8 mouse cellular contexts compared by ENCODE assay signal in genomic region chr7:128252609-128253008, GRCm38 (mm10). TPM values are rescaled to one million over a fixed set of nuclear protein-coding genes. Genes with fewer than 3 reads are reported as not detected.
DNase-seq lines count a peak whose midpoint lies in the region; ATAC-seq and TF ChIP-seq lines count a peak whose summit lies in the region.

No protein-coding gene starts in this region.

- H3K27me3 ChIP-seq in forebrain, embryonic 13.5 days, result peaks cover 17% of the 10 kb centered on the region

- WGBS in forebrain, embryonic 13.5 days, result 6% methylated on average over 24 of the region's 24 CpGs

- H3K4me2 ChIP-seq in forebrain, embryonic 13.5 days, result peak overlapping the region; percentile 69

- H3K4me1 ChIP-seq in forebrain, embryonic 13.5 days, result peaks cover 11% of the 10 kb centered on the region

- H3K27ac ChIP-seq in forebrain, embryonic 13.5 days, result no peak overlapping the region
- no peak overlapping the region for H3K27ac ChIP-seq in layer of hippocampus, adult 2 months

- no peak for TF ChIP-seq CTCF in layer of hippocampus, adult 2 months (conservative IDR thresholded peaks at IDR 0.05)

- peak; percentile 83 for ATAC-seq in forebrain, embryonic 13.5 days

- peak overlapping the region; percentile 37 for H3K4me3 ChIP-seq in forebrain, embryonic 13.5 days
- H3K4me3 ChIP-seq in layer of hippocampus, adult 2 months, result peak overlapping the region; percentile 26; the same call in 1 of the 2 replicates

- peak overlapping the region; percentile 48 for H3K9ac ChIP-seq in forebrain, embryonic 13.5 days

- no peaks in the 10 kb centered on the region for H3K36me3 ChIP-seq in forebrain, embryonic 13.5 days (ENCODE audit: poor library complexity, severe bottlenecking)

- DNase-seq in adrenal gland, postnatal 14 days, result peak; percentile 42
- no peak for DNase-seq in adrenal gland, adult 2 months
- peak; percentile 66 for DNase-seq in CD4-positive, CD25-positive, alpha-beta regulatory T cell, adult 2 months (ENCODE audit: low read depth, low spot score)
- DNase-seq in layer of hippocampus, adult 2 months (ENCODE audit: low spot score in 2 of 2), result peak; percentile 79 to 81
- DNase-seq in lung, postnatal 10 days, result peak; percentile 68
- DNase-seq in right cerebral cortex, postnatal 14 days, result peak; percentile 75
- no peak for DNase-seq in spleen, postnatal 10 days (ENCODE audit: low spot score in 2 of 2)

- no peaks in the 10 kb centered on the region for H3K9me3 ChIP-seq in forebrain, embryonic 13.5 days (replicated peaks)

RNA-seq across cellular contexts. Expression of gene Tgfb1i1, which starts 6.0 kb away (rescaled TPM):
- total RNA-seq in adrenal gland, postnatal 14 days (2021), result 30.0 and 32.3 TPM in 2 replicates
- total RNA-seq in adrenal gland, adult 2 months (2021), result 10 to 100 TPM; 24.0 to 30.2 TPM
- 35.1 and 35.8 TPM in 2 replicates for polyA plus RNA-seq in adrenal gland, adult 2 months (2012; rRNA removed)
- polyA plus RNA-seq in forebrain, embryonic 13.5 days (2015; fragmentation: Nextera tagmentation; extraction: Ambion mirVana), result 13.6 and 14.5 TPM in 2 replicates
- total RNA-seq in layer of hippocampus, adult 2 months (2021), result 10 to 100 TPM; 12.1 to 13.9 TPM

RNA-seq across cellular contexts. Expression of gene Slc5a2, which starts 12.8 kb away (rescaled TPM):
- not detected in 2 replicates for total RNA-seq in adrenal gland, postnatal 14 days (2021)
- total RNA-seq in adrenal gland, adult 2 months (2021), result under 1 TPM in 1 of 2 experiments, not detected in 1; 0.17 TPM
- not detected in 2 replicates for polyA plus RNA-seq in adrenal gland, adult 2 months (2012; rRNA removed)
- not detected in 2 replicates for polyA plus RNA-seq in forebrain, embryonic 13.5 days (2015; fragmentation: Nextera tagmentation; extraction: Ambion mirVana)
- not detected for total RNA-seq in layer of hippocampus, adult 2 months (2021)

RNA-seq across cellular contexts. Expression of gene 9130023H24Rik, which starts 14.8 kb away (rescaled TPM):
- 6.9 and 7.2 TPM in 2 replicates for total RNA-seq in adrenal gland, postnatal 14 days (2021)
- 1 to 10 TPM; 5.1 to 8.7 TPM for total RNA-seq in adrenal gland, adult 2 months (2021)
- polyA plus RNA-seq in adrenal gland, adult 2 months (2012; rRNA removed), result 1.4 TPM in 2 replicates
- 9.5 and 11.3 TPM in 2 replicates for polyA plus RNA-seq in forebrain, embryonic 13.5 days (2015; fragmentation: Nextera tagmentation; extraction: Ambion mirVana)
- total RNA-seq in layer of hippocampus, adult 2 months (2021), result 1 to 10 TPM; 3.5 to 4.0 TPM

RNA-seq across cellular contexts. Expression of gene Armc5, which starts 15.5 kb away (rescaled TPM):
- total RNA-seq in adrenal gland, postnatal 14 days (2021), result 16.2 and 18.7 TPM in 2 replicates
- 10 to 100 TPM; 18.6 to 20.1 TPM for total RNA-seq in adrenal gland, adult 2 months (2021)
- 64.3 and 68.0 TPM in 2 replicates for polyA plus RNA-seq in adrenal gland, adult 2 months (2012; rRNA removed)
- 11.0 and 12.2 TPM in 2 replicates for polyA plus RNA-seq in forebrain, embryonic 13.5 days (2015; fragmentation: Nextera tagmentation; extraction: Ambion mirVana)
- 10 to 100 TPM; 10.9 to 12.6 TPM for total RNA-seq in layer of hippocampus, adult 2 months (2021)

RNA-seq across cellular contexts. Expression of gene BC017158, which starts 45.4 kb away (rescaled TPM):
- total RNA-seq in adrenal gland, postnatal 14 days (2021), result 25.9 and 26.3 TPM in 2 replicates
- total RNA-seq in adrenal gland, adult 2 months (2021), result 10 to 100 TPM; 28.6 to 33.0 TPM
- 62.7 and 66.8 TPM in 2 replicates for polyA plus RNA-seq in adrenal gland, adult 2 months (2012; rRNA removed)
- 11.4 and 12.1 TPM in 2 replicates for polyA plus RNA-seq in forebrain, embryonic 13.5 days (2015; fragmentation: Nextera tagmentation; extraction: Ambion mirVana)
- total RNA-seq in layer of hippocampus, adult 2 months (2021), result 10 to 100 TPM; 26.5 to 27.0 TPM

Comparison
In these comparisons a context has a peak if more than half of its experiments do, and no peak if none do; other contexts are left out.
1. DNase-seq: peak in adrenal gland, postnatal 14 days (single experiment), CD4-positive, CD25-positive, alpha-beta regulatory T cell, adult 2 months (single experiment), layer of hippocampus, adult 2 months (2 of 2), lung, postnatal 10 days (single experiment) and right cerebral cortex, postnatal 14 days (single experiment); none in adrenal gland, adult 2 months (single experiment) and spleen, postnatal 10 days (0 of 2).